Mouse (Mus musculus) midbrain, embryonic 15.5 days (tissue): ENCODE measurements at regions not wholly inside any gene's neighbourhood (a gene's known extent, or its start where the extent isn't known, plus 50 kb on each side); places are given as distances from the start of the nearest gene placed in this dataset.

Source experiments
- ATAC-seq: fragments of 200-750 bp; cut with Nextera tagmentation; replicated peaks from 2 replicates; pipeline ENCODE4 v1.8.0; 2017; ENCODE audit warnings: moderate TSS enrichment
- H3K27ac ChIP-seq: fragments of 300-500 bp; sonication (generic); 2 replicates; pipeline ENCODE4 v1.5.1; 2015; ENCODE audit warnings: mild to moderate bottlenecking, inconsistent platforms
- H3K27me3 ChIP-seq: fragments of 300-500 bp; sonication (generic); replicated peaks from 2 replicates; pipeline ENCODE4 v1.6.1; 2015; ENCODE audit warnings: inconsistent platforms
- H3K36me3 ChIP-seq: fragments of 300-500 bp; sonication (generic); replicated peaks from 2 replicates; pipeline ENCODE4 v1.6.1; 2015; ENCODE audit warnings: inconsistent platforms
- H3K4me1 ChIP-seq: fragments of 300-500 bp; sonication (generic); 2 replicates; pipeline ENCODE4 v1.6.1; 2015; ENCODE audit warnings: inconsistent platforms
- H3K4me2 ChIP-seq: fragments of 300-500 bp; sonication (generic); 2 replicates; pipeline ENCODE4 v1.6.1; 2015; ENCODE audit warnings: inconsistent platforms, mild to moderate bottlenecking, moderate library complexity
- H3K4me3 ChIP-seq: fragments of 300-500 bp; sonication (generic); 2 replicates; pipeline ENCODE4 v1.5.1; 2015; ENCODE audit warnings: mild to moderate bottlenecking, inconsistent platforms
- H3K9ac ChIP-seq: fragments of 300-500 bp; sonication (generic); 2 replicates; pipeline ENCODE4 v1.6.1; 2015; ENCODE audit warnings: mild to moderate bottlenecking, inconsistent platforms
- H3K9me3 ChIP-seq: fragments of 300-500 bp; sonication (generic); 2 replicates; pipeline ENCODE4 v1.6.1; 2016; ENCODE audit warnings: inconsistent platforms
- WGBS: fragments of 180-500 bp; shearing (Covaris S2); methylation state at CpG from one replicate; pipeline ENCODE4 v1.1.7; 2015; ENCODE audit warnings: mixed read lengths; 5-methylcytosine and 5-hydroxymethylcytosine counted together

- WGBS = 65% methylated on average over 5 of the region's 5 CpGs
- H3K36me3 ChIP-seq = no peaks in the 10 kb centered on the region
- H3K4me1 ChIP-seq = peaks cover 15% of the 10 kb centered on the region
- H3K4me2 ChIP-seq = peak overlapping the region; percentile 15; the same call in 1 of the 2 replicates
- ATAC-seq = no peak
- H3K27ac ChIP-seq = peak overlapping the region; percentile 60
- H3K4me3 ChIP-seq = no peak overlapping the region
- no peaks in the 10 kb centered on the region for H3K9me3 ChIP-seq
- H3K9ac ChIP-seq = no peak overlapping the region
- H3K27me3 ChIP-seq = no peaks in the 10 kb centered on the region
Observed at GRCm38 (mm10) chr2:169445877-169446276, 141.7 kb downstream of the Gm11011 start.

DNA sequence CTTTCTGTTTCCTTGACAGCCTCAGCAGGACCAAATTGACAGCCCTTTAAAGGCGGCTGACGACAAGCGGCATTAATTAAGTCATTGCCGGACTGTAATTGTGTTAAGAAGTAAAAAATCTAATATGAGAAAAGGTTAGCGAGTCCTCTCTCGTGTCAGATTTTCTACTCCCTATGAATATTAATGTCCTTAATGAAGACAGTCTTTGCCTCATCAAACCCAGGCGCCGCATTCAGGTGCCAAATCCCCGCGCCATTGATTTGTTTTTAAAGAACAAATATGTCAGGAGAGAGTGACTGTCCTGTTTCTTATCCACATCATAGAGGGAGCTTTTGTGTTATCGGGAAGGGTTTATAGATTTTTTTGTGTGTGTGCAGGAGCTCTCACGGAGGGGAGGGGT, 142.2 kb downstream of the Gm11011 start:
- H3K36me3 ChIP-seq = no peaks in the 10 kb centered on the region
- no peak overlapping the region for H3K9ac ChIP-seq
- H3K27ac ChIP-seq = peak overlapping the region; percentile 60
- no peaks in the 10 kb centered on the region for H3K27me3 ChIP-seq
- peaks cover 15% of the 10 kb centered on the region for H3K4me1 ChIP-seq
- H3K4me3 ChIP-seq = no peak overlapping the region
- 40% methylated on average over 12 of the region's 12 CpGs for WGBS
- ATAC-seq = no peak
- H3K4me2 ChIP-seq = peak overlapping the region; percentile 15; the same call in 1 of the 2 replicates
- H3K9me3 ChIP-seq = no peaks in the 10 kb centered on the region

GRCm38 (mm10) chr2:169443271-169443670, 144.3 kb downstream of the Gm11011 start:
- Histone ChIP-seq H3K27ac (no peak overlapping the region), H3K36me3 (no peaks in the 10 kb centered on the region), H3K4me2 (no peak overlapping the region), H3K4me1 (peaks cover 15% of the 10 kb centered on the region), H3K4me3 (no peak overlapping the region), H3K9me3 (no peaks in the 10 kb centered on the region), H3K9ac (no peak overlapping the region), H3K27me3 (no peaks in the 10 kb centered on the region)
- 89% methylated on average over 8 of the region's 8 CpGs for WGBS
- ATAC-seq = no peak

GRCm38 (mm10) chr2:169431516-169431915, 156.0 kb downstream of the Gm11011 start:
- Histone ChIP-seq H3K27ac (no peak overlapping the region), H3K9me3 (no peaks in the 10 kb centered on the region), H3K4me3 (no peak overlapping the region), H3K9ac (no peak overlapping the region), H3K27me3 (no peaks in the 10 kb centered on the region), H3K36me3 (no peaks in the 10 kb centered on the region), H3K4me2 (no peak overlapping the region), H3K4me1 (no peaks in the 10 kb centered on the region)
- WGBS = 96% methylated on average over 8 of the region's 8 CpGs
- no peak for ATAC-seq

GRCm38 (mm10) chr2:169429411-169429810, 158.1 kb downstream of the Gm11011 start:
- Histone ChIP-seq H3K36me3 (no peaks in the 10 kb centered on the region), H3K27ac (no peak overlapping the region), H3K9ac (no peak overlapping the region), H3K4me3 (no peak overlapping the region), H3K27me3 (no peaks in the 10 kb centered on the region), H3K9me3 (no peaks in the 10 kb centered on the region), H3K4me2 (no peak overlapping the region), H3K4me1 (no peaks in the 10 kb centered on the region)
- ATAC-seq = no peak
- WGBS = 88% methylated on average over 7 of the region's 7 CpGs

GRCm38 (mm10) chr2:169424166-169424920, 163.2 kb downstream of the Gm11011 start:
- no peak overlapping the region for H3K4me2 ChIP-seq
- no peaks in the 10 kb centered on the region for H3K36me3 ChIP-seq
- H3K4me3 ChIP-seq = no peak overlapping the region
- no peaks in the 10 kb centered on the region for H3K27me3 ChIP-seq
- H3K9ac ChIP-seq = no peak overlapping the region
- H3K27ac ChIP-seq = no peak overlapping the region
- no peak for ATAC-seq
- H3K4me1 ChIP-seq = no peaks in the 10 kb centered on the region
- WGBS = 76% methylated on average over 12 of the region's 12 CpGs
- no peaks in the 10 kb centered on the region for H3K9me3 ChIP-seq

DNA sequence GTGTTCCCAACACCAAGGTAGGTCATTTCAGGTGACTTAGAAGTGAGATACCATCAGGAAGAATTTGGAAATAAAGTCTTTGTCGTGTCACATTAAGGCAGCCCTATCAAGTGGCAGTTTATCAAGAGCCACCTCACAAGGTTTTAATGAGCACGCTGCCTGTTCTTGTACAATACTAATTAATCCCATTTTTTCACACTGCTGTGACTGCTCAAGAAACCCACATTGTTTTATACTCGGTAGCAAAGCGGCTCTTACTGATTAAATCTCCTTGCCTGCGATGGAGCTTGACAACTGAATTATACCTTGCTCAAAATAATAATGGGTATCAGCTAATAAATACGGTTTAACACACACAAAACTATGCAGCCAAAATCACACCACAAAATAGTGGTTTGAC, 175.2 kb downstream of the Gm11011 start:
- no peak overlapping the region for H3K4me2 ChIP-seq
- H3K4me3 ChIP-seq = no peak overlapping the region
- no peaks in the 10 kb centered on the region for H3K27me3 ChIP-seq
- H3K36me3 ChIP-seq = no peaks in the 10 kb centered on the region
- 44% methylated on average over 6 of the region's 6 CpGs for WGBS
- peaks cover 2% of the 10 kb centered on the region; the same call in 1 of the 2 replicates for H3K4me1 ChIP-seq
- no peak overlapping the region for H3K27ac ChIP-seq
- H3K9ac ChIP-seq = no peak overlapping the region
- no peak for ATAC-seq
- H3K9me3 ChIP-seq = no peaks in the 10 kb centered on the region

GRCm38 (mm10) chr2:169410080-169410479, 177.5 kb downstream of the Gm11011 start:
- no peak overlapping the region for H3K27ac ChIP-seq
- WGBS = 54% methylated on average over 3 of the region's 3 CpGs
- no peaks in the 10 kb centered on the region for H3K27me3 ChIP-seq
- no peak overlapping the region for H3K4me3 ChIP-seq
- no peak overlapping the region for H3K4me2 ChIP-seq
- peaks cover 16% of the 10 kb centered on the region for H3K4me1 ChIP-seq
- no peaks in the 10 kb centered on the region for H3K9me3 ChIP-seq
- no peak overlapping the region for H3K9ac ChIP-seq
- ATAC-seq = no peak
- H3K36me3 ChIP-seq = no peaks in the 10 kb centered on the region

- Histone ChIP-seq H3K36me3 (no peaks in the 10 kb centered on the region), H3K4me2 (peak overlapping the region; percentile 20; the same call in 1 of the 2 replicates), H3K4me1 (peaks cover 22% of the 10 kb centered on the region), H3K4me3 (no peak overlapping the region), H3K27me3 (no peaks in the 10 kb centered on the region), H3K9ac (no peak overlapping the region), H3K9me3 (no peaks in the 10 kb centered on the region), H3K27ac (peak overlapping the region; percentile 94)
- WGBS = 10% methylated on average over 6 of the region's 6 CpGs
- ATAC-seq = peak; percentile 95
Observed at GRCm38 (mm10) chr2:169404908-169405690, 182.4 kb downstream of the Gm11011 start.

DNA sequence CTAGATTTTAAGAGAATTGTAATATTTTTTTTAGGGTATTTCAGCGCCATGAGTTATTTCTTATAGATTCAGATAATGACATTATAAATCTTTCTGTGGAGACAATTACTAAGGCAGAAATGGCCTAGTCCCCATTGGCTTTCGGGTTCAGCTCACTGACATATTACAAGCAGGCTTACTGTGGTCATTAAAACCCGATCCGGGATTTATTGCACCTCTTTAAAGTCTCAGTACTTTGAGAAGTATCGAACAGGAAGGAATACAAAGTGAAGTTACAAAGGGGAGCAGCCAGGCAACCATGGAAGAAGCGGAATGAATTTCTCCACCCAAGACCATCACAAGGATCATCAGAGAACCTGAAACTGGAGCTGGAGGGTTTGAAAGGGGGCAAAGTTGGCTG, 189.8 kb downstream of the Gm11011 start:
- Histone ChIP-seq H3K27me3 (no peaks in the 10 kb centered on the region), H3K9me3 (no peaks in the 10 kb centered on the region), H3K4me3 (no peak overlapping the region), H3K36me3 (no peaks in the 10 kb centered on the region), H3K27ac (no peak overlapping the region), H3K9ac (no peak overlapping the region), H3K4me1 (no peaks in the 10 kb centered on the region), H3K4me2 (no peak overlapping the region)
- WGBS = 63% methylated on average over 6 of the region's 6 CpGs
- ATAC-seq = no peak

GRCm38 (mm10) chr2:169397013-169397412, 190.5 kb downstream of the Gm11011 start:
- no peak overlapping the region for H3K27ac ChIP-seq

DNA sequence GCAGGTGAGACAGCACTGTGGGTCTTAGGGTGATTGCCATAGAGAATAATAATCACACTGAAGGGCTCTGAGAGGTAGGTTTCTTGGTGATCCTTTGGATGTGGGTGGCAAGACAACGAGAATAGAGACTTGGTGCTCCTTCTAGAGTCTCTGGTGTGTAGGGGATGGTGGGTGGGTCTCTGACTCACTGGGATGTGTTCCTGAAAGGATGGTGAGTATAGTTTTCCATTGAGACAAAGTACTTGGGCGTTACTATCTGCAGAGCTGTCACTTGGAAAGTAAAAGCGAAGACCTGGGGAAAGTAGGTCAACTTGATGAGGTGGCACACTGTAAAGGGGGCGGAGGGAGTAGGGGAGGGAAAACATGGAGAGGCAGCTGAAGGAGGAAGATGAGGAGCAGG, 191.3 kb downstream of the Gm11011 start:
- no peak for ATAC-seq
- H3K36me3 ChIP-seq = no peaks in the 10 kb centered on the region
- H3K9me3 ChIP-seq = no peaks in the 10 kb centered on the region
- no peaks in the 10 kb centered on the region for H3K27me3 ChIP-seq
- H3K9ac ChIP-seq = no peak overlapping the region
- H3K4me2 ChIP-seq = no peak overlapping the region
- no peak overlapping the region for H3K4me3 ChIP-seq
- WGBS = 86% methylated on average over 4 of the region's 4 CpGs
- H3K4me1 ChIP-seq = no peaks in the 10 kb centered on the region
- no peak overlapping the region for H3K27ac ChIP-seq

More at GRCm38 (mm10) chr2:169397013-169397412, 190.5 kb downstream of the Gm11011 start:
- Histone ChIP-seq H3K4me3 (no peak overlapping the region), H3K4me2 (no peak overlapping the region), H3K9ac (no peak overlapping the region), H3K36me3 (no peaks in the 10 kb centered on the region), H3K27me3 (no peaks in the 10 kb centered on the region), H3K4me1 (no peaks in the 10 kb centered on the region), H3K9me3 (no peaks in the 10 kb centered on the region)
- WGBS = 78% methylated on average over 4 of the region's 4 CpGs
- no peak for ATAC-seq
